Mouse (Mus musculus): ENCODE results near the gene Caprin1.

DNA sequence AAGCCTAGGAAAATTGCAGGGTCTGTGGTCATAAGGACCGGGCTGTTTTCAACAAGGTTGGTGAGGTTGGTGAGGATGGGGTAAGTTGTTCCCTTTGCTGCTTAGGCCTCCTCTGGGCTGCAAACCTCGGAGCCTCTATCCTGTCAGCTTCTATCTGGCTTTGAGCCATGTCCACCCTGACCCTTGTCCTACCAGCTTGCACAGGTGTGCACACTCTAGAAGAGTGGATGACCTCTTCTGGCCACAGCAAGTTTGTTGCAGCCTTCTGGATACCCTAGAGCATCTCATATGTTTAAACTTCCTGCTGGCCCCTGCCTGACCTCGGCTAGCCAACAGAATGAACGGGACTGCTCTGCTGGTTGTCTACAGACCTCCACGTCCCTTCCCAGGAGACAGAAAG is 35.5 kb upstream of the Caprin1 start:
- TF ChIP-seq CTCF (IDR thresholded peaks at IDR 0.05; ENCODE audit: low read depth): no peak
- TF ChIP-seq EP300 (IDR thresholded peaks at IDR 0.05; ENCODE audit: low read depth): no peak

Measured in heart, postnatal 0 days (tissue).